18 mouse cellular contexts compared by ENCODE assay signal in the genomic region with DNA sequence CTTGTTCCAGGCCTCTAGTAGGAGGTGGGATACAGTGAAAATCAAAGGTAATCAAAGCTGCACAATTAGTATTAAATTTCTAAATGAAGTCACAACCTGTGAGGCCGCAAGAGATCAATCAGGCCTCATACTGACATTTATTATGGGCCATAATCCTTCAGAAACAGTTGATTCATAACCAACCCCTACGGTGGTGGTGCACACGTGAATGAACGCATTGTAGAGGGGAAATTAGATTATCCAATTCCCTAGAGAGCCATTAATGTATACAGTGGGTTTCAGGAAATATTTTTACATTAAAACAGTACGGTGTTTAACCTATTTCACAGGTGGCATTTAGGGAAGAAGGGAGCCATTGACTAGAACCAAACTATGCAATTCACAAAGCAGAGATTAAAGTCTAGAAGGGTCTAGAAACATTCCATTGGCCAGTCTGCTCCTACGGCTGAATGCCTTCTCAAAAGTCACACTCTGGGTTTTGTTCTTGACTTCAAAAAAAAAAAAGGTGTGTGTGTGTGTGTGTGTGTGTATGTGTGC.
"Had no signal": no experiment of that assay in that cellular context is flagged by ENCODE, and none has a peak within 500 bp of the region (broad histone marks: within the 10 kb centered on the region; RNA-seq: fewer than 3 reads in every experiment).

No protein-coding gene starts in this region.

- H3K27me3 ChIP-seq: neural tube, embryonic 13.5 days; neural tube, embryonic 15.5 days had no signal

- H3K4me3 ChIP-seq: midbrain, embryonic 10.5 days; myocyte; neural tube, embryonic 13.5 days; neural tube, embryonic 15.5 days had no signal

- H3K9ac ChIP-seq: lung, embryonic 14.5 days; neural tube, embryonic 13.5 days; neural tube, embryonic 15.5 days had no signal

- H3K9me3 ChIP-seq: midbrain, embryonic 10.5 days; neural tube, embryonic 13.5 days; neural tube, embryonic 15.5 days had no signal

- H3K27ac ChIP-seq: midbrain, embryonic 10.5 days; neural tube, embryonic 13.5 days; neural tube, embryonic 15.5 days had no signal

- H3K4me2 ChIP-seq: lung, embryonic 14.5 days; neural tube, embryonic 13.5 days; neural tube, embryonic 15.5 days had no signal

- DNase-seq: lung, adult 18-20 months; lung, embryonic 14.5 days; lung, postnatal 10 days; lung, postnatal 4 days; midbrain, embryonic 14.5 days; retina, postnatal 1 day; right cerebral cortex, adult 18-20 months; right cerebral cortex, postnatal 25 days; right cerebral cortex, postnatal 4 days; spleen, adult 18-20 months; thymus, adult 18-20 months; thymus, postnatal 14 days; thymus, postnatal 36 days had no signal

- H3K36me3 ChIP-seq: midbrain, embryonic 10.5 days; neural tube, embryonic 13.5 days; neural tube, embryonic 15.5 days had no signal

- ATAC-seq: midbrain, embryonic 16.5 days had no signal

- H3K4me1 ChIP-seq: midbrain, embryonic 10.5 days had no signal
